Mouse (Mus musculus): ENCODE results near the gene Tpbg.
"Not testable (repeated sequence)": the region's sequence is repeated elsewhere in the genome, so short reads cannot be mapped to it uniquely, and the experiment has no call there.

Tpbg gene

GRCm38 (mm10) chr9:85842351-85843011, at the start of gene Tpbg:
TSS of gene Tpbg (plus strand) at chr9:85842380.
- DNase-seq (ENCODE audit: low spot score) = no peak

- DNase-seq (ENCODE audit: low spot score) = not testable (repeated sequence)
These were observed 40.2 kb upstream of the Tpbg start for GRCm38 (mm10) chr9:85801986-85802385.

- no peak for DNase-seq (ENCODE audit: low spot score)
These were observed 39.6 kb upstream of the Tpbg start for GRCm38 (mm10) chr9:85802563-85802962.

- DNase-seq (ENCODE audit: low spot score) = no peak
These were observed 35.8 kb upstream of the Tpbg start for GRCm38 (mm10) chr9:85806411-85806810.

- no peak for DNase-seq (ENCODE audit: low spot score)
These were observed 32.9 kb upstream of the Tpbg start for GRCm38 (mm10) chr9:85809246-85809645.

- DNase-seq (ENCODE audit: low spot score) = no peak
These were observed 21.4 kb upstream of the Tpbg start for GRCm38 (mm10) chr9:85820829-85821228.

GRCm38 (mm10) chr9:85835521-85836425, 6.4 kb upstream of the Tpbg start:
- DNase-seq (ENCODE audit: low spot score) = no peak

- no peak for DNase-seq (ENCODE audit: low spot score)
These were observed 2.6 kb upstream of the Tpbg start for GRCm38 (mm10) chr9:85839626-85840025.

GRCm38 (mm10) chr9:85841891-85842290, 289 bp upstream of the Tpbg start:
- no peak for DNase-seq (ENCODE audit: low spot score)

GRCm38 (mm10) chr9:85843031-85843890, 1.1 kb downstream of the Tpbg start:
- no peak for DNase-seq (ENCODE audit: low spot score)

GRCm38 (mm10) chr9:85843891-85844646, 1.9 kb downstream of the Tpbg start:
- no peak for DNase-seq (ENCODE audit: low spot score)

- no peak for DNase-seq (ENCODE audit: low spot score)
These were observed 2.4 kb downstream of the Tpbg start for GRCm38 (mm10) chr9:85844647-85844983.

- DNase-seq (ENCODE audit: low spot score) = no peak
These were observed 4.0 kb downstream of the Tpbg start for GRCm38 (mm10) chr9:85846186-85846585.

- no peak for DNase-seq (ENCODE audit: low spot score)
These were observed 12.6 kb downstream of the Tpbg start for GRCm38 (mm10) chr9:85854780-85855179.

- DNase-seq (ENCODE audit: low spot score) = no peak
These were observed 14.3 kb downstream of the Tpbg start for GRCm38 (mm10) chr9:85856511-85856910.

- DNase-seq (ENCODE audit: low spot score) = no peak
These were observed 18.9 kb downstream of the Tpbg start for GRCm38 (mm10) chr9:85861065-85861464.

- DNase-seq (ENCODE audit: low spot score) = no peak
These were observed 20.4 kb downstream of the Tpbg start for GRCm38 (mm10) chr9:85862562-85862961.

GRCm38 (mm10) chr9:85872908-85873307, 30.7 kb downstream of the Tpbg start:
- DNase-seq (ENCODE audit: low spot score) = no peak

GRCm38 (mm10) chr9:85893681-85894080, 51.5 kb downstream of the Tpbg start:
- DNase-seq (ENCODE audit: low spot score) = no peak

Measured in c-Kit-positive CD71-positive TER-119-positive erythroid progenitor cells, embryonic 14.5 days (primary cell).